Mouse (Mus musculus): ENCODE data around the gene Mxi1.

DNA sequence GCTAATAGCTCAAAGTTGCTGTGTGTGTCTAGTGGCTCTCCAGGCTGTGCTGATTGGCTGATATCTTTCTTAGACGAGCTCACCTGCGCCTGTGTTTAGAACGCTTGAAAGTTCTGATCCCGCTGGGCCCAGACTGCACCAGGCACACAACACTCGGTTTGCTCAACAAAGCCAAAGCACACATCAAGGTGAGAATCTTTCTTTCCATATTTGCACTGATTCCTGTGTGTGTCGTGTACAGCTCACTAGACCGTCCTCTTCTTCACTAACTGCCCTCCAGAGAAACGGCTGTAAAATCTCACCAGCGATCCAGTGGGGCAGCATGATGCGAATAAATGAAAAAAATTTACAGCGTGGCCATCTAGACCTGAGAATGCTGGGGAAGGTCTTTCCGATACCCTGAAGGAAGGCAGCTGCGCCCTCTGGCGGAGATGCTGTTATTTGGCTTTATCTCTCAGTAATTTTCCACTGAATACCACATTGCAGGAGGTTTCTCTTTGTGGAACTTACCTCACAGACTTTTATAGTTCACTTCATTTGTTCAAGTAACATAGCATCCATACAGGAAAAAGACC lies 59.2 kb downstream of the Mxi1 start:
- TF ChIP-seq POLR2A (IDR thresholded peaks at IDR 0.05; ENCODE audit: low read depth, low read length) (no peak), CTCF (IDR thresholded peaks at IDR 0.05; ENCODE audit: borderline replicate concordance, insufficient read depth, low read length) (peak; percentile 81)
